Mouse (Mus musculus) heart, adult 2 months (tissue): ENCODE measurements at regions not wholly inside any gene's neighbourhood (a gene's known extent, or its start where the extent isn't known, plus 50 kb on each side); places are given as distances from the start of the nearest gene placed in this dataset.

ENCODE experiments used
- DNase-seq, 2 experiments: peaks; one replicate each; pipeline ENCODE4 v3.0.0; 2021
- H3K27ac ChIP-seq: fragments of 200-600 bp; 2 replicates; pipeline ENCODE4 v1.8.1; 2022
- H3K27me3 ChIP-seq: fragments of 200-500 bp; 2 replicates; pipeline ENCODE4 v1.6.1; 2012; ENCODE audit warnings: mild to moderate bottlenecking, low read length, inconsistent platforms, mixed read lengths; ENCODE audit not compliant: control insufficient read depth, insufficient read depth
- H3K36me3 ChIP-seq: fragments of 200-500 bp; 2 replicates; pipeline ENCODE4 v1.6.1; 2012; ENCODE audit warnings: low read length, inconsistent platforms; ENCODE audit not compliant: control insufficient read depth, insufficient read depth
- H3K4me1 ChIP-seq: fragments of 200-500 bp; 2 replicates; pipeline ENCODE4 v1.6.1; 2011; ENCODE audit warnings: low read length; ENCODE audit not compliant: control insufficient read depth, insufficient read depth
- H3K4me3 ChIP-seq: fragments of 200-600 bp; 2 replicates; pipeline ENCODE4 v1.8.1; 2022
- H3K79me2 ChIP-seq: fragments of 200-500 bp; replicated peaks from 2 replicates; pipeline ENCODE4 v1.6.1; 2012; ENCODE audit warnings: mild to moderate bottlenecking, inconsistent platforms, low read length, moderate library complexity, mixed read lengths; ENCODE audit not compliant: control insufficient read depth, insufficient read depth
- H3K9ac ChIP-seq: fragments of 200-500 bp; 2 replicates; pipeline ENCODE4 v1.6.1; 2012; ENCODE audit warnings: low read depth, mild to moderate bottlenecking, control low read depth, inconsistent platforms, low read length, mixed read lengths
- CTCF ChIP-seq: fragments of 200-600 bp; IDR thresholded peaks from 2 replicates; pipeline ENCODE4 v1.8.1; 2022; ENCODE audit warnings: antibody characterized with exemption, mild to moderate bottlenecking, moderate library complexity
- EP300 ChIP-seq: fragments of 200-500 bp; IDR thresholded peaks from 2 replicates; pipeline ENCODE4 v1.6.1; 2011; ENCODE audit warnings: low read depth, low read length, control low read depth; ENCODE audit not compliant: insufficient read depth
- POLR2A ChIP-seq: fragments of 200-500 bp; IDR thresholded peaks from 2 replicates; pipeline ENCODE4 v1.6.1; 2011; ENCODE audit warnings: mild to moderate bottlenecking, low read depth, low read length, control low read depth; ENCODE audit not compliant: insufficient read depth
- WGBS: fragments of 180-500 bp; shearing (Covaris S2); methylation state at CpG from one replicate; pipeline ENCODE4 v1.1.7; 2018; 5-methylcytosine and 5-hydroxymethylcytosine counted together
- intact Hi-C: fragments of 180-260 bp; cut with DNase I; formaldehyde crosslinking; loops from one replicate; pipeline ENCODE4 v1.15.1; 2025

- Histone ChIP-seq H3K4me3 (no peak overlapping the region), H3K79me2 (no peaks in the 10 kb centered on the region), H3K27me3 (no peaks in the 10 kb centered on the region), H3K36me3 (no peaks in the 10 kb centered on the region), H3K9ac (no peak overlapping the region), H3K4me1 (no peaks in the 10 kb centered on the region), H3K27ac (no peak overlapping the region)
- 56% methylated on average over 2 of the region's 2 CpGs for WGBS
- no peak for TF ChIP-seq POLR2A
- no peak for TF ChIP-seq EP300
- no peak for TF ChIP-seq CTCF
- intact Hi-C loops: no loop called here
- no peak for DNase-seq
Observed at GRCm38 (mm10) chr5:116963106-116963505, 152.8 kb downstream of the Suds3 start.

GRCm38 (mm10) chr5:116960041-116960440 is 155.9 kb downstream of the Suds3 start:
- Histone ChIP-seq H3K79me2 (no peaks in the 10 kb centered on the region), H3K4me1 (no peaks in the 10 kb centered on the region), H3K4me3 (no peak overlapping the region), H3K9ac (no peak overlapping the region), H3K27ac (no peak overlapping the region), H3K36me3 (no peaks in the 10 kb centered on the region), H3K27me3 (no peaks in the 10 kb centered on the region)
- intact Hi-C loops: no loop called here
- WGBS: 47% methylated on average over 8 of the region's 8 CpGs
- no peak for DNase-seq
- TF ChIP-seq POLR2A (no peak), CTCF (no peak), EP300 (no peak)

- intact Hi-C loops: no loop called here
- TF ChIP-seq EP300: no peak
- TF ChIP-seq CTCF: no peak
- no peak for TF ChIP-seq POLR2A
Observed at GRCm38 (mm10) chr5:116958141-116958540, 157.8 kb downstream of the Suds3 start.

GRCm38 (mm10) chr5:116956572-116956971 is 159.3 kb downstream of the Suds3 start:
- intact Hi-C loops: no loop called here
- H3K36me3 ChIP-seq: no peaks in the 10 kb centered on the region
- H3K27ac ChIP-seq: no peak overlapping the region
- no peaks in the 10 kb centered on the region for H3K4me1 ChIP-seq
- H3K27me3 ChIP-seq: no peaks in the 10 kb centered on the region
- no peaks in the 10 kb centered on the region for H3K79me2 ChIP-seq
- DNase-seq: no peak
- TF ChIP-seq CTCF: no peak
- TF ChIP-seq EP300: no peak
- TF ChIP-seq POLR2A: no peak
- no peak overlapping the region for H3K4me3 ChIP-seq
- 80% methylated on average over 13 of the region's 13 CpGs for WGBS
- no peak overlapping the region for H3K9ac ChIP-seq

More at GRCm38 (mm10) chr5:116958141-116958540, 157.8 kb downstream of the Suds3 start:
- Histone ChIP-seq H3K4me1 (no peaks in the 10 kb centered on the region), H3K27ac (no peak overlapping the region), H3K79me2 (no peaks in the 10 kb centered on the region), H3K36me3 (no peaks in the 10 kb centered on the region), H3K4me3 (no peak overlapping the region), H3K9ac (no peak overlapping the region), H3K27me3 (no peaks in the 10 kb centered on the region)
- DNase-seq: no peak
- 72% methylated on average over 5 of the region's 5 CpGs for WGBS

- no peak for TF ChIP-seq CTCF
- no peak for TF ChIP-seq EP300
- no peak for TF ChIP-seq POLR2A
- intact Hi-C loops: no loop called here
- no peaks in the 10 kb centered on the region for H3K4me1 ChIP-seq
- H3K9ac ChIP-seq: no peak overlapping the region
- DNase-seq: no peak
- H3K4me3 ChIP-seq: no peak overlapping the region
- 18% methylated on average over 3 of the region's 4 CpGs for WGBS
- H3K27ac ChIP-seq: no peak overlapping the region
- H3K79me2 ChIP-seq: no peaks in the 10 kb centered on the region
- no peaks in the 10 kb centered on the region for H3K36me3 ChIP-seq
- H3K27me3 ChIP-seq: no peaks in the 10 kb centered on the region
Observed at GRCm38 (mm10) chr5:116950280-116950881, 165.5 kb downstream of the Suds3 start.

- WGBS: 54% methylated on average over 5 of the region's 5 CpGs
- TF ChIP-seq EP300 (no peak), POLR2A (no peak), CTCF (no peak)
- intact Hi-C loops: no loop called here
Observed at GRCm38 (mm10) chr5:116934585-116934984, 181.3 kb downstream of the Suds3 start.

More at GRCm38 (mm10) chr5:116934585-116934984, 181.3 kb downstream of the Suds3 start:
- no peaks in the 10 kb centered on the region for H3K27me3 ChIP-seq
- H3K9ac ChIP-seq: no peak overlapping the region
- H3K27ac ChIP-seq: no peak overlapping the region
- no peak for DNase-seq
- H3K36me3 ChIP-seq: no peaks in the 10 kb centered on the region
- H3K4me1 ChIP-seq: no peaks in the 10 kb centered on the region
- no peaks in the 10 kb centered on the region for H3K79me2 ChIP-seq
- H3K4me3 ChIP-seq: no peak overlapping the region
